Mouse (Mus musculus): ENCODE results near the gene Abhd17b.

DNA sequence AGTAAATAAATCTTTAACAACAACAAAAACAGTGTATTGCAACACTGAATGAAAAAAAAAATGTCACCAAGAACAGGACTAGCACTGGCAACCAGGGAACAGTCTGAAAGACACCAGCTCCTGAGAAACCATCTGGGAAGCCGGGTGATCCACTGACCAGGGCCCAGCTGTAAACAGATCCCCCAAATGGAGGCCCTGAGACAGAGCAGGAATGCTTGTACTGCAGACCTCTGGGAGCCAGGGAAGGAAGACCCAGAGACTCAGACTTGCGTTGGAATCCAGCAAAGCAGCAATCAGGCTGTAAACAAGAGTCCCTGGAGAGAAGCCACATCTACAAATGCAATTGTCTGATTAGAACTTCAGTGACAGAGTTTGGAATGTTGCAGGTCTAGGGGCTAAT is 74.1 kb downstream of the Abhd17b start:
- TF ChIP-seq CTCF (IDR thresholded peaks at IDR 0.05; ENCODE audit: extremely low read depth, insufficient read depth, insufficient read length, insufficient replicate concordance) (no peak), POLR2A (IDR thresholded peaks at IDR 0.05; ENCODE audit: low read depth, low read length) (no peak)
